Mouse (Mus musculus) small intestine, adult 2 months (tissue): ENCODE data around the gene Pnmt.

Source experiments
- CTCF ChIP-seq: fragments of 200-500 bp; IDR thresholded peaks from 2 replicates; pipeline ENCODE4 v1.5.1; 2012; ENCODE audit warnings: low read depth, mild to moderate bottlenecking, control low read depth, inconsistent platforms, low read length, moderate library complexity, mixed read lengths; ENCODE audit not compliant: insufficient replicate concordance, insufficient read length; ENCODE audit errors: extremely low read depth
- POLR2A ChIP-seq: fragments of 200-500 bp; IDR thresholded peaks from 2 replicates; pipeline ENCODE4 v1.6.1; 2012; ENCODE audit warnings: low read depth, mild to moderate bottlenecking, control low read depth, inconsistent platforms, low read length, moderate library complexity

- no peak for TF ChIP-seq CTCF
- no peak for TF ChIP-seq POLR2A
Measured at GRCm38 (mm10) chr11:98346168-98346567, 40.1 kb upstream of the Pnmt start.
